In the genomic region with DNA sequence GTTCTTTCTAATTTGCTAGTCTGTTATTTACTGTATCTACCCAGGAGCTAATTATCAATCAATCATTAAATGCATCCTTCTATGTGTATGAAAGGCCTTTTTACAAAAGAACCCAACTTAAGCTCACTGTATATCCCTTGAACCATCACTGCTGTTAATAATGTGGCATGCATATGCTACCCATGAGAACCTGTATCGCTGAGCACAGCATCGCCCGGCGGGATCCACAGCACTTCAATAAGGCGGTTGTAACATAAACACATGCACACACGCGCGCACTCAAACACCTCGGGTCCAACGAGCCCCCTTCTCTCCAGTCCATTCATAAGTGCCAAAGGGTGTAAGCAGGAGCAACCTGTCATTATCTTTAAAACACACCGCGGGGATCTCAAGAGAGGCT, we compare ENCODE assay signal across 9 mouse cellular contexts. TPM values are rescaled to one million over a fixed set of nuclear protein-coding genes. Genes with fewer than 3 reads are reported as not detected.
A peak's percentile ranks its signal among the peaks of the same experiment; 100 is the strongest.
DNase-seq lines count a peak whose midpoint lies in the region; ATAC-seq and TF ChIP-seq lines count a peak whose summit lies in the region.
"Had no signal": no experiment of that assay in that cellular context is flagged by ENCODE, and none has a peak within 500 bp of the region (broad histone marks: within the 10 kb centered on the region; RNA-seq: fewer than 3 reads in every experiment).

No protein-coding gene starts in this region.

- H3K9ac ChIP-seq in lung, embryonic 14.5 days = peak overlapping the region; percentile 63
- H3K9ac ChIP-seq in hindbrain, embryonic 14.5 days = peak overlapping the region; percentile 71
- H3K9ac ChIP-seq in midbrain, embryonic 11.5 days (ENCODE audit: low read length) = peak overlapping the region; percentile 28; the same call in 1 of the 2 replicates
- H3K9ac ChIP-seq: liver, embryonic 14.5 days had no signal

- peak; percentile 53 for DNase-seq in lung, embryonic 14.5 days
- no peak for DNase-seq in lung, adult 2 months
- peak; percentile 68 for DNase-seq in embryo, embryonic 11 days
- DNase-seq in hindbrain, embryonic 14.5 days (ENCODE audit: low spot score) = peak; percentile 46
- peak; percentile 93 for DNase-seq in midbrain, embryonic 11.5 days (ENCODE audit: low spot score, missing footprints)
- no peak for DNase-seq in ovary, postnatal 14 days (ENCODE audit: low spot score)
- DNase-seq in gastrocnemius, postnatal 25 days = no peak

- H3K9me3 ChIP-seq in lung, embryonic 14.5 days (ENCODE audit: low read depth, low read length) = no peaks in the 10 kb centered on the region
- no peaks in the 10 kb centered on the region for H3K9me3 ChIP-seq in hindbrain, embryonic 14.5 days (ENCODE audit: control insufficient read depth, low read length)
- no peaks in the 10 kb centered on the region for H3K9me3 ChIP-seq in midbrain, embryonic 11.5 days (ENCODE audit: control insufficient read depth, low read length)

- H3K36me3 ChIP-seq in lung, embryonic 14.5 days (ENCODE audit: insufficient read depth) = no peaks in the 10 kb centered on the region
- H3K36me3 ChIP-seq in hindbrain, embryonic 14.5 days (replicated peaks; ENCODE audit: control insufficient read depth, insufficient read depth) = no peaks in the 10 kb centered on the region
- no peaks in the 10 kb centered on the region for H3K36me3 ChIP-seq in midbrain, embryonic 11.5 days (ENCODE audit: control insufficient read depth, insufficient read depth, low read length)

- peak overlapping the region; percentile 71 for H3K4me2 ChIP-seq in lung, embryonic 14.5 days
- peak overlapping the region; percentile 75 for H3K4me2 ChIP-seq in hindbrain, embryonic 14.5 days (replicated peaks)
- peak overlapping the region; percentile 75 for H3K4me2 ChIP-seq in midbrain, embryonic 11.5 days

- H3K27ac ChIP-seq in lung, embryonic 14.5 days (ENCODE audit: low read depth) = 0 out of 2 replicates have a peak overlapping the region, but pooled peaks have one; percentile 24
- H3K27ac ChIP-seq in hindbrain, embryonic 14.5 days = peak overlapping the region; percentile 81; the same call in 1 of the 2 replicates
- no peak overlapping the region for H3K27ac ChIP-seq in midbrain, embryonic 11.5 days (ENCODE audit: low read depth, low read length)
- H3K27ac ChIP-seq: liver, embryonic 14.5 days had no signal

- TF ChIP-seq POLR2A in lung, adult 2 months (IDR thresholded peaks at IDR 0.05; ENCODE audit: borderline replicate concordance, extremely low read depth, low read depth, low read length) = no peak

- ATAC-seq in lung, embryonic 14.5 days (ENCODE audit: insufficient read depth) = peak; percentile 28; the same call in 1 of the 2 replicates
- peak; percentile 56 for ATAC-seq in hindbrain, embryonic 14.5 days (ENCODE audit: low FRiP score)
- peak; percentile 47; the same call in 1 of the 2 replicates for ATAC-seq in midbrain, embryonic 11.5 days (ENCODE audit: low FRiP score)
- ATAC-seq in megakaryocyte-erythroid progenitor cell, adult 5-6 weeks (replicated peaks; ENCODE audit: low FRiP score, low TSS enrichment, poor library complexity, severe bottlenecking) = no peak

- TF ChIP-seq CTCF in lung, embryonic 14.5 days (IDR thresholded peaks at IDR 0.05; ENCODE audit: low read depth) = no peak
- no peak for TF ChIP-seq CTCF in lung, adult 2 months (IDR thresholded peaks at IDR 0.05; ENCODE audit: insufficient read depth, low read length)

- H3K4me1 ChIP-seq in lung, embryonic 14.5 days (ENCODE audit: insufficient read depth) = no peaks in the 10 kb centered on the region; the same call in 1 of the 2 replicates
- no peaks in the 10 kb centered on the region for H3K4me1 ChIP-seq in lung, adult 2 months (ENCODE audit: control insufficient read depth, insufficient read depth, low read length)
- H3K4me1 ChIP-seq in hindbrain, embryonic 14.5 days (replicated peaks; ENCODE audit: control insufficient read depth, insufficient read depth, low read length) = no peaks in the 10 kb centered on the region
- H3K4me1 ChIP-seq in midbrain, embryonic 11.5 days (ENCODE audit: control insufficient read depth, insufficient read depth, low read length) = peaks cover 4% of the 10 kb centered on the region; the same call in 1 of the 2 replicates

- peak overlapping the region; percentile 55 for H3K4me3 ChIP-seq in lung, embryonic 14.5 days (ENCODE audit: low read depth, low read length)
- H3K4me3 ChIP-seq in lung, adult 2 months (replicated peaks; ENCODE audit: extremely low read depth, low read depth, low read length) = no peak overlapping the region
- H3K4me3 ChIP-seq in hindbrain, embryonic 14.5 days (replicated peaks; ENCODE audit: low read length) = peak overlapping the region; percentile 69
- H3K4me3 ChIP-seq in midbrain, embryonic 11.5 days (ENCODE audit: low read depth, low read length) = peak overlapping the region; percentile 58

- no peaks in the 10 kb centered on the region for H3K27me3 ChIP-seq in lung, embryonic 14.5 days (ENCODE audit: insufficient read depth, low read length)
- no peaks in the 10 kb centered on the region for H3K27me3 ChIP-seq in hindbrain, embryonic 14.5 days (ENCODE audit: control insufficient read depth, insufficient read depth, low read length)
- H3K27me3 ChIP-seq in midbrain, embryonic 11.5 days (ENCODE audit: control insufficient read depth, insufficient read depth, low read length) = peaks cover 14% of the 10 kb centered on the region

- WGBS in lung, embryonic 14.5 days = 1% methylated on average over 12 of the region's 12 CpGs
- 7% methylated on average over 12 of the region's 12 CpGs for WGBS in lung, adult 2 months
- WGBS in hindbrain, embryonic 14.5 days = 2% methylated on average over 12 of the region's 12 CpGs
- 3% methylated on average over 12 of the region's 12 CpGs for whole genome bisulfite sequencing in midbrain, embryonic 11.5 days

RNA-seq across cellular contexts. Expression of a gene that starts 0.8 kb away (rescaled TPM):
- 55.9 and 61.2 TPM in 2 replicates for polyA plus RNA-seq in lung, embryonic 14.5 days (2014; fragmentation: Nextera tagmentation; extraction: Ambion mirVana)
- 3.3 and 5.4 TPM in 2 replicates for polyA plus RNA-seq in lung, adult 2 months (2012; rRNA removed)
- 23.6 and 24.7 TPM in 2 replicates for polyA plus RNA-seq in hindbrain, embryonic 14.5 days (2014; fragmentation: Nextera tagmentation; extraction: Ambion mirVana)
- 35.0 and 37.9 TPM in 2 replicates for polyA plus RNA-seq in midbrain, embryonic 11.5 days (2014; fragmentation: Nextera tagmentation; extraction: Ambion mirVana)
- total RNA-seq in megakaryocyte-erythroid progenitor cell, adult 5-6 weeks (2014; fragmentation: Nextera tagmentation) = not detected in 2 replicates
- not detected in 2 replicates for total RNA-seq in megakaryocyte-erythroid progenitor cell, adult 5-6 weeks (2017)
- total RNA-seq in gastrocnemius, postnatal 25 days (2021) = under 1 TPM; 0.59 to 0.67 TPM

Comparison
In these comparisons a context has a peak if more than half of its experiments do, and no peak if none do; other contexts are left out.
1. DNase-seq: peak in lung, embryonic 14.5 days (single experiment), embryo, embryonic 11 days (single experiment), hindbrain, embryonic 14.5 days (single experiment) and midbrain, embryonic 11.5 days (single experiment); none in lung, adult 2 months (single experiment), ovary, postnatal 14 days (single experiment) and gastrocnemius, postnatal 25 days (single experiment).
2. Peak in every context shown above with its lines, with median percentiles within 50 percentile points of each other: H3K4me2 ChIP-seq and H3K9ac ChIP-seq.